Mouse (Mus musculus) cerebellum, postnatal 4 days (tissue): ENCODE data around the gene Nnat.
A peak's percentile ranks its signal among the peaks of the same experiment; 100 is the strongest.

Experiments
- DNase-seq, 2 experiments: peaks; one replicate each; pipeline ENCODE4 v3.0.0; 2022; ENCODE audit warnings: low spot score in 2 of 2, mixed read lengths in 1 of 2

Nnat gene

GRCm38 (mm10) chr2:157605025-157605675 is 45.3 kb downstream of the Nnat start:
- DNase-seq = peak; percentile 92 to 93

- no peak for DNase-seq
Observed at GRCm38 (mm10) chr2:157607542-157608236, 47.8 kb downstream of the Nnat start.

GRCm38 (mm10) chr2:157611735-157612134 is 51.9 kb downstream of the Nnat start:
- DNase-seq = no peak
